8 mouse cellular contexts compared by ENCODE assay signal in genomic region chr9:70012408-70012901, GRCm38 (mm10). TPM values are rescaled to one million over a fixed set of nuclear protein-coding genes. Genes with fewer than 3 reads are reported as not detected.
DNase-seq lines count a peak whose midpoint lies in the region; ATAC-seq and TF ChIP-seq lines count a peak whose summit lies in the region.

Gene Gtf2a2 (plus strand): TSS chr9:70012550.

- peak within 1 kb of the TSS; percentile 93 for H3K4me3 ChIP-seq in forebrain, embryonic 10.5 days
- peak within 1 kb of the TSS; percentile 92 for H3K4me3 ChIP-seq in heart, embryonic 15.5 days
- H3K4me3 ChIP-seq in liver, embryonic 14.5 days (ENCODE audit: insufficient read depth in 1 of 2, low read depth in 2 of 2, low read length in 2 of 2), result peak within 1 kb of the TSS; percentile 96 to 98
- peak within 1 kb of the TSS; percentile 92 for H3K4me3 ChIP-seq in neural tube, embryonic 11.5 days (ENCODE audit: low read depth, low read length)
- peak within 1 kb of the TSS; percentile 95 for H3K4me3 ChIP-seq in stomach, postnatal 0 days (ENCODE audit: low read depth, low read length)

- TF ChIP-seq EP300 in liver, embryonic 14.5 days (IDR thresholded peaks at IDR 0.05; ENCODE audit: low read depth), result no peak
- TF ChIP-seq EP300 in stomach, postnatal 0 days (optimal IDR thresholded peaks at IDR 0.05), result no peak

- TF ChIP-seq CTCF in liver, embryonic 14.5 days (IDR thresholded peaks at IDR 0.05; ENCODE audit: low read depth), result no peak
- TF ChIP-seq CTCF in stomach, postnatal 0 days (IDR thresholded peaks at IDR 0.05; ENCODE audit: low read depth), result 0 out of 2 replicates have a peak, but pooled peaks have one; percentile 4

- WGBS in forebrain, embryonic 10.5 days, result 0% methylated on average over 55 of the region's 57 CpGs
- under 1% methylated on average over 57 of the region's 57 CpGs for WGBS in heart, embryonic 15.5 days
- WGBS in liver, embryonic 14.5 days (ENCODE audit: insufficient replicate concordance), result under 1% methylated on average over 57 of the region's 57 CpGs
- WGBS in neural tube, embryonic 11.5 days, result under 1% methylated on average over 56 of the region's 57 CpGs
- 1% methylated on average over 53 of the region's 57 CpGs for WGBS in stomach, postnatal 0 days

- ATAC-seq in heart, embryonic 15.5 days (replicated peaks; ENCODE audit: insufficient number of reproducible peaks, insufficient read depth, low FRiP score, low read depth), result peak; percentile 96
- peak; percentile 94 for ATAC-seq in liver, embryonic 14.5 days (ENCODE audit: insufficient read depth)
- peak; percentile 96 for ATAC-seq in neural tube, embryonic 11.5 days (ENCODE audit: insufficient read depth, low FRiP score, low TSS enrichment)
- ATAC-seq in stomach, postnatal 0 days (ENCODE audit: low FRiP score, low TSS enrichment), result peak; percentile 93

- peak within 1 kb of the TSS; percentile 97 for H3K27ac ChIP-seq in forebrain, embryonic 10.5 days
- peak within 1 kb of the TSS; percentile 92 for H3K27ac ChIP-seq in heart, embryonic 15.5 days
- peak within 1 kb of the TSS; percentile 69 for H3K27ac ChIP-seq in liver, embryonic 14.5 days
- peak within 1 kb of the TSS; percentile 81 for H3K27ac ChIP-seq in neural tube, embryonic 11.5 days (ENCODE audit: low read depth, low read length)
- H3K27ac ChIP-seq in stomach, postnatal 0 days (replicated peaks), result peak within 1 kb of the TSS; percentile 95

- no peaks in the 10 kb centered on the region for H3K9me3 ChIP-seq in forebrain, embryonic 10.5 days
- H3K9me3 ChIP-seq in heart, embryonic 15.5 days (replicated peaks), result no peaks in the 10 kb centered on the region
- H3K9me3 ChIP-seq in liver, embryonic 14.5 days (ENCODE audit: control insufficient read depth, low read length), result no peaks in the 10 kb centered on the region
- H3K9me3 ChIP-seq in neural tube, embryonic 11.5 days (ENCODE audit: control insufficient read depth, low read length), result no peaks in the 10 kb centered on the region
- no peaks in the 10 kb centered on the region for H3K9me3 ChIP-seq in stomach, postnatal 0 days (ENCODE audit: control insufficient read depth, low read length)

- DNase-seq in CD4-positive, CD25-positive, alpha-beta regulatory T cell, adult 2 months (ENCODE audit: low read depth, low spot score), result peak; percentile 96
- peak; percentile 84 for DNase-seq in c-Kit-negative CD71-positive TER-119-positive erythroid progenitor cells, embryonic 14.5 days (ENCODE audit: low read depth, low spot score)
- DNase-seq in forebrain, embryonic 10.5 days (ENCODE audit: extremely low spot score, low spot score), result peak; percentile 93
- DNase-seq in kidney, postnatal 25 days, result peak; percentile 96
- DNase-seq in liver, embryonic 14.5 days (ENCODE audit: low read depth in 3 of 3, low spot score in 3 of 3), result peak; percentile 81 to 86 (median 82)
- DNase-seq in neural tube, embryonic 11.5 days (ENCODE audit: low spot score), result peak; percentile 94
- DNase-seq in stomach, postnatal 0 days (ENCODE audit: low spot score), result peak; percentile 97

- peaks cover 57% of the 10 kb centered on the region for H3K36me3 ChIP-seq in forebrain, embryonic 10.5 days (replicated peaks)
- peaks cover 34% of the 10 kb centered on the region for H3K36me3 ChIP-seq in heart, embryonic 15.5 days
- peaks cover 27% of the 10 kb centered on the region for H3K36me3 ChIP-seq in liver, embryonic 14.5 days (replicated peaks; ENCODE audit: control insufficient read depth, insufficient read depth, low read depth)
- peaks cover 5% of the 10 kb centered on the region; the same call in 1 of the 2 replicates for H3K36me3 ChIP-seq in neural tube, embryonic 11.5 days (ENCODE audit: control insufficient read depth, insufficient read depth, low read length)
- H3K36me3 ChIP-seq in stomach, postnatal 0 days (ENCODE audit: control insufficient read depth, insufficient read depth, low read length), result peaks cover 18% of the 10 kb centered on the region; the same call in 1 of the 2 replicates

- no peaks in the 10 kb centered on the region for H3K27me3 ChIP-seq in forebrain, embryonic 10.5 days (ENCODE audit: poor library complexity, severe bottlenecking)
- H3K27me3 ChIP-seq in heart, embryonic 15.5 days, result no peaks in the 10 kb centered on the region
- no peaks in the 10 kb centered on the region for H3K27me3 ChIP-seq in liver, embryonic 14.5 days (ENCODE audit: control insufficient read depth, insufficient read depth, low read length)
- H3K27me3 ChIP-seq in neural tube, embryonic 11.5 days (ENCODE audit: control insufficient read depth, insufficient read depth, low read length), result no peaks in the 10 kb centered on the region
- no peaks in the 10 kb centered on the region for H3K27me3 ChIP-seq in stomach, postnatal 0 days (ENCODE audit: control insufficient read depth, insufficient read depth, low read length)

- H3K9ac ChIP-seq in heart, embryonic 15.5 days, result peak within 1 kb of the TSS; percentile 95
- peak within 1 kb of the TSS; percentile 96 for H3K9ac ChIP-seq in liver, embryonic 14.5 days (replicated peaks)
- peak within 1 kb of the TSS; percentile 86 for H3K9ac ChIP-seq in neural tube, embryonic 11.5 days (ENCODE audit: low read length)
- H3K9ac ChIP-seq in stomach, postnatal 0 days (ENCODE audit: low read length), result peak within 1 kb of the TSS; percentile 94

- peak within 1 kb of the TSS; percentile 72 for H3K4me2 ChIP-seq in heart, embryonic 15.5 days
- peak within 1 kb of the TSS; percentile 90 for H3K4me2 ChIP-seq in liver, embryonic 14.5 days (ENCODE audit: low read depth)
- H3K4me2 ChIP-seq in neural tube, embryonic 11.5 days (ENCODE audit: low read depth), result peak within 1 kb of the TSS; percentile 66
- H3K4me2 ChIP-seq in stomach, postnatal 0 days (replicated peaks; ENCODE audit: low read depth), result peak within 1 kb of the TSS; percentile 72

- peaks cover 21% of the 10 kb centered on the region for H3K4me1 ChIP-seq in forebrain, embryonic 10.5 days
- H3K4me1 ChIP-seq in heart, embryonic 15.5 days (replicated peaks), result peaks cover 20% of the 10 kb centered on the region
- peaks cover 20 to 31% of the 10 kb centered on the region in 2 experiments for H3K4me1 ChIP-seq in liver, embryonic 14.5 days (replicated peaks; ENCODE audit: control insufficient read depth in 2 of 2, insufficient read depth in 2 of 2, low read length in 1 of 2)
- peaks cover 9% of the 10 kb centered on the region for H3K4me1 ChIP-seq in neural tube, embryonic 11.5 days (ENCODE audit: control insufficient read depth, insufficient read depth, low read length)
- H3K4me1 ChIP-seq in stomach, postnatal 0 days (replicated peaks; ENCODE audit: control insufficient read depth, insufficient read depth), result no peaks in the 10 kb centered on the region

RNA-seq across cellular contexts. Expression of gene Gtf2a2, which starts in this region (rescaled TPM):
- polyA plus RNA-seq in forebrain, embryonic 10.5 days (2016; fragmentation: Nextera tagmentation; extraction: Ambion mirVana), result 208 and 210 TPM in 2 replicates
- 147 and 155 TPM in 2 replicates for polyA plus RNA-seq in heart, embryonic 15.5 days (2015; fragmentation: Nextera tagmentation; extraction: Ambion mirVana)
- 34.6 and 55.2 TPM in 2 replicates for polyA plus RNA-seq in liver, embryonic 14.5 days (2012; rRNA removed)
- polyA plus RNA-seq in liver, embryonic 14.5 days (2014; fragmentation: Nextera tagmentation; extraction: Ambion mirVana), result 148 and 150 TPM in 2 replicates
- 192 and 195 TPM in 2 replicates for polyA plus RNA-seq in neural tube, embryonic 11.5 days (2014; fragmentation: Nextera tagmentation; extraction: Ambion mirVana)
- 159 and 160 TPM in 2 replicates for polyA plus RNA-seq in stomach, postnatal 0 days (2015; fragmentation: Nextera tagmentation; extraction: Ambion mirVana)

Comparison
In these comparisons a context has a peak if more than half of its experiments do, and no peak if none do; other contexts are left out.
1. Peak in every context shown above with its lines: DNase-seq, ATAC-seq, H3K4me3 ChIP-seq and H3K27ac ChIP-seq.